Mouse (Mus musculus) heart, embryonic 11.5 days (tissue): ENCODE data around the gene Armc5. TPM values are rescaled to one million over a fixed set of nuclear protein-coding genes. Genes with fewer than 3 reads are reported as not detected.

Experiments used
- ATAC-seq: fragments of 200-750 bp; cut with Nextera tagmentation; replicated peaks from 2 replicates; pipeline ENCODE4 v1.8.0; 2017; ENCODE audit warnings: moderate library complexity; ENCODE audit not compliant: insufficient number of reproducible peaks, low FRiP score, low TSS enrichment
- H3K27ac ChIP-seq: fragments of 300-500 bp; sonication (generic); 2 replicates; pipeline ENCODE4 v1.5.1; 2014; ENCODE audit warnings: mild to moderate bottlenecking, low read depth, low read length
- H3K27me3 ChIP-seq: fragments of 300-500 bp; sonication (generic); 2 replicates; pipeline ENCODE4 v1.6.1; 2014; ENCODE audit warnings: mild to moderate bottlenecking, low read length, mixed read lengths; ENCODE audit not compliant: control insufficient read depth, insufficient read depth
- H3K36me3 ChIP-seq: fragments of 300-500 bp; sonication (generic); 2 replicates; pipeline ENCODE4 v1.6.1; 2014; ENCODE audit warnings: mild to moderate bottlenecking, low read length, moderate library complexity, mixed read lengths; ENCODE audit not compliant: control insufficient read depth, insufficient read depth
- H3K4me1 ChIP-seq: fragments of 300-500 bp; sonication (generic); 2 replicates; pipeline ENCODE4 v1.6.1; 2014; ENCODE audit warnings: low read length; ENCODE audit not compliant: control insufficient read depth, insufficient read depth
- H3K4me2 ChIP-seq: fragments of 300-500 bp; sonication (generic); 2 replicates; pipeline ENCODE4 v1.6.1; 2014; ENCODE audit warnings: mild to moderate bottlenecking, moderate library complexity
- H3K4me3 ChIP-seq: fragments of 300-500 bp; sonication (generic); 2 replicates; pipeline ENCODE4 v1.5.1; 2014; ENCODE audit warnings: low read depth, low read length
- H3K9ac ChIP-seq: fragments of 300-500 bp; sonication (generic); 2 replicates; pipeline ENCODE4 v1.6.1; 2014; ENCODE audit warnings: mild to moderate bottlenecking, low read depth, low read length, moderate library complexity
- H3K9me3 ChIP-seq: fragments of 300-500 bp; sonication (generic); replicated peaks from 2 replicates; pipeline ENCODE4 v1.6.1; 2016; ENCODE audit warnings: low read length; ENCODE audit not compliant: control insufficient read depth
- WGBS: fragments of 180-500 bp; shearing (Covaris S2); extraction: QIAGEN DNeasy Blood & Tissue Kit; methylation state at CpG from one replicate; pipeline ENCODE4 v1.1.7; 2014; ENCODE audit not compliant: insufficient replicate concordance; 5-methylcytosine and 5-hydroxymethylcytosine counted together
- polyA plus RNA-seq: library from polyadenylated mRNA; unstranded; fragments of >200 nt; fragmentation: Nextera tagmentation; extraction: Ambion mirVana; gene quantifications from 2 replicates; pipeline ENCODE4 v1.2.1, GENCODE M21; 2014

Armc5 gene
- polyA plus RNA-seq, 1 experiment from 2014 or later, result 7.7 TPM

DNA sequence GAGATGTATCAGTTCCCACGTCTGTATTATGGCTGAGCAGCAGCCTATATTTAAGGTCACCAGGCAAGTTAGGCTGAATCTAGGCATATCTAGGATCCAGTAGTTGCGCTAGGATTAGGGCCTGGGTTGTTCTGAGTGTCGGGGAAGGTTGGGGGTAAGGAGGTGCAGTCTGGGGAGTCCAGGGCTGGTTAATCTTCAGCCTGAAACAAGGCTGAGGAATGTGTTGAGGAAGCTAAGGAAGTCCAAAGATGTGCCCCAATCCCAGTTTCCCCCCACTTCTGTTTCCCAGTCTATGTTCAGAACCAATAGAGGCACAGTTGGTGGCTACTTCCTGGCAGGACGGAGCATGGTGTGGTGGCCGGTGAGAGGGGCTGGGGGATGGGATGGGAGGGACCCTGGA, 28.9 kb downstream of the Armc5 start:
- ATAC-seq, result no peak
- no peak overlapping the region for H3K27ac ChIP-seq
- H3K4me3 ChIP-seq, result no peak overlapping the region
- H3K36me3 ChIP-seq, result no peaks in the 10 kb centered on the region
- 0 out of 2 replicates have a peak, but pooled peaks cover 4% of the 10 kb centered on the region for H3K4me1 ChIP-seq
- no peaks in the 10 kb centered on the region for H3K27me3 ChIP-seq
- H3K9ac ChIP-seq, result no peak overlapping the region
- WGBS, result 70% methylated on average over 5 of the region's 5 CpGs
- H3K4me2 ChIP-seq, result no peak overlapping the region
- H3K9me3 ChIP-seq, result no peaks in the 10 kb centered on the region

DNA sequence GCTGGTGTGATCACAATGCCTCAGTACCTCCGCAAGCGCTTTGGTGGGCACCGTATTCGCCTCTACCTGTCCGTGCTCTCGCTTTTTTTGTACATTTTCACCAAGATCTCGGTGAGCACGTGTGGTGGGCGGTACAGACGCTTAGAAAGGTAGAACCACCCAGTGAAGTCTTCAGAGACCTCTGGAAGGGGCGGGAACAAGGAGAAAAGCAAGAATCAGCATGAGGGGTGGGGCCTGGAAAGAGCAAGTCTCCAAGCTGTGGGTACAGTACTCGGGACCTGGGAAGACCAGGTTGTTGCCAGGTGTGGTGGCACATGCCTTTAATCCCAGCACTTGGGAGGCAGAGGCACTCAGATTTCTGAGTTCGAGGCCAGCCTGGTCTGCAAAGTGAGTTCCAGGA, 30.2 kb downstream of the Armc5 start:
- Histone ChIP-seq H3K4me2 (no peak overlapping the region), H3K9me3 (no peaks in the 10 kb centered on the region), H3K36me3 (peaks cover 8% of the 10 kb centered on the region; the same call in 1 of the 2 replicates), H3K9ac (no peak overlapping the region), H3K27ac (no peak overlapping the region), H3K4me3 (no peak overlapping the region), H3K4me1 (0 out of 2 replicates have a peak, but pooled peaks cover 4% of the 10 kb centered on the region), H3K27me3 (no peaks in the 10 kb centered on the region)
- no peak for ATAC-seq
- 61% methylated on average over 13 of the region's 13 CpGs for WGBS

DNA sequence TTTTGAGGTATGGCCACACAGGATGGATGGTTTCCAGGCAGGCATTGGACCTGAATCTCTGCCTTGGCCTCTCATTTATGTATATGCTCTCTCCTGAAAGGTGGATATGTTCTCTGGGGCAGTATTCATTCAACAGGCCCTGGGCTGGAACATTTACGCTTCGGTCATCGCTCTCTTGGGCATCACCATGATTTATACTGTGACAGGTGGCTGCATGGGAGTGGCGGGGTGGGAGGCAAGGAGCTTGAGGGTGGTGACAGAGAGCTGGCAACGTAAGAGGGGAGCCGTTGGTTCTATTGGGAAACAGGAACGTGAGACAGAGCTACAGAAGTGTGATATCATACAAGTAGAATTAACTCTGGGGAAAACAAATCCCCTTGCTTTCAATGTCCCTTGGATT, 30.7 kb downstream of the Armc5 start:
- 0 out of 2 replicates have a peak, but pooled peaks cover 4% of the 10 kb centered on the region for H3K4me1 ChIP-seq
- no peak overlapping the region for H3K9ac ChIP-seq
- no peak overlapping the region for H3K4me2 ChIP-seq
- no peak overlapping the region for H3K27ac ChIP-seq
- peaks cover 10% of the 10 kb centered on the region; the same call in 1 of the 2 replicates for H3K36me3 ChIP-seq
- no peaks in the 10 kb centered on the region for H3K27me3 ChIP-seq
- ATAC-seq, result no peak
- no peak overlapping the region for H3K4me3 ChIP-seq
- WGBS, result 80% methylated on average over 7 of the region's 7 CpGs
- no peaks in the 10 kb centered on the region for H3K9me3 ChIP-seq

DNA sequence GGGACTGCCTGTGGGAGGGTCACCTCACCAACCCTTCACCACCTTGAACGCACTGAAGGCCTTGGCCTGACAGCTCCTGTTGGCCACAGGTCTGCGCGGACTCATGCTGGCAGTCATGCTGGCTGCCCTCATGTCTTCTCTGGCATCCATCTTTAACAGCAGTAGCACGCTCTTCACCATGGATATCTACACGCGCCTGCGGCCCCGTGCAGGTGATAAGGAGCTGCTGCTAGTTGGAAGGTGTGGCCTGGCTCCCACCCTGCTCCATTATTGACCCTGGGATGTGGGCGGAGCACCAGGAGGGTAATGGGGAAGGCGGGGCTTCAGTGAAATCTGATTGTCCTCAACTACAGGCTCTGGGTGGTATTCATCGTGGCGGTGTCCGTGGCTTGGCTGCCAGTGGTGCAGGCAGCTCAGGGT, 33.3 kb downstream of the Armc5 start:
- Histone ChIP-seq H3K4me1 (0 out of 2 replicates have a peak, but pooled peaks cover 4% of the 10 kb centered on the region), H3K9me3 (no peaks in the 10 kb centered on the region), H3K4me3 (no peak overlapping the region), H3K4me2 (peak overlapping the region; percentile 20), H3K9ac (no peak overlapping the region), H3K27ac (no peak overlapping the region), H3K27me3 (no peaks in the 10 kb centered on the region), H3K36me3 (peaks cover 19% of the 10 kb centered on the region)
- ATAC-seq, result peak; percentile 90
- 24% methylated on average over 13 of the region's 13 CpGs for WGBS

DNA sequence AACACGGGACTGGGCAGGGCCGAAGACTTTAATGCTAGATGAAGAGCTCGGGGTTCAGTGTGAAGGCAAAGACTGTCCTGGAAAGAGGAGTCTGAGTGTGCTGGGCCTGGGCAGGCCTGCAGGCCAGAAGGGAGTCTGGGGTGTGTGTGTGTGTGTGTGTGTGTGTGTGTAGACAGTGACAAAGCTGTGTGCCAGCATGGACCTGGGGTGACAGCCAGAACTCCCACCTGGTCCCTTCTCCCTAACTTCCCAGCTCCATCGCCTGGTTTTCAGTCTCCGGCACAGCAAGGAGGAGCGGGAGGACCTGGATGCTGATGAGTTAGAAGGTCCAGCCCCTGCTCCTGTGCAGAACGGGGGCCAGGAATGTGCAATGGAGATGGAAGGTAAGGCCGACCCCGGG, 34.4 kb downstream of the Armc5 start:
- 88% methylated on average over 9 of the region's 9 CpGs for WGBS
- Histone ChIP-seq H3K4me3 (no peak overlapping the region), H3K9ac (no peak overlapping the region), H3K9me3 (no peaks in the 10 kb centered on the region), H3K27ac (no peak overlapping the region), H3K27me3 (no peaks in the 10 kb centered on the region), H3K4me2 (no peak overlapping the region), H3K4me1 (0 out of 2 replicates have a peak, but pooled peaks cover 4% of the 10 kb centered on the region), H3K36me3 (peaks cover 24% of the 10 kb centered on the region)
- no peak for ATAC-seq

DNA sequence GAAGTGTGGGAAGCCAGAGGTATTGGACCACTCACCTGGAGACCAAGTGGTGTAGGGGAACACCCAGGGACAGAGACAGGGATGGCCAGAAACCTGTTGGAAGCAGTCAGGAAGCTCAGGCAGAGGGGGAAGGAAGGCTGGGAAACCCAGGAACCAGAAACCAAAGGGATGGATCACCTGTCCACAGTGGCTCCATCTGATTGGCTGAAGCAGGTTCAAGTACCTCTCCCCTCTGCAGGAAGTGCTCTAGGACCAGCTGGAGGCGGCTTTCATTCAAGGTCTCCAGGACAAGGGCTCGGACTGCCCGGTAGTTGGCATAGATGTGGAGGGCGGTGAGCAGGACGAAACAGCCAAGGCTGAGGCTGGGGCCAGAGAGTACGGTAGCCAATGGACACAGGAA, 38.9 kb downstream of the Armc5 start:
- Histone ChIP-seq H3K9me3 (no peaks in the 10 kb centered on the region), H3K36me3 (peaks cover 25% of the 10 kb centered on the region), H3K27me3 (no peaks in the 10 kb centered on the region), H3K27ac (no peak overlapping the region), H3K4me3 (no peak overlapping the region), H3K4me2 (no peak overlapping the region), H3K4me1 (no peaks in the 10 kb centered on the region), H3K9ac (no peak overlapping the region)
- 87% methylated on average over 6 of the region's 6 CpGs for WGBS
- no peak for ATAC-seq

DNA sequence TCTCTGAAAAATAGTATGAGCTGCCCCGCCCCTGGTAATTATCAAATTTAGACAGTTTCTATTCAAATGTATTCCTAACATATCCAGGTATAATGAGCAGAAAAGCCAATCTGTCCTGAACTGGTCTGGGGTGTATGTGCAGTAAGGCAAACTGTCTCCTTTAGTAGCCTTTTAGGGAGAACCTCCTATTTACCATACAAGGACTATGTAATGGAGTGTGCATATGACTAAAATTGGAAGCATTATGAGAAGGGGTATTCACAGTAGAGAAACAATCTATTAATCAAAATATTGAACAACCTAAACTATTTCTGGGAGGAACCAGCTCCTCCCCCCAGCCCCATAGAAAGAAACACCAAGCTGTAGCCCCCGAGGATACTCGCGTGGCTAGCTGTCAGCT, 42.6 kb downstream of the Armc5 start:
- Histone ChIP-seq H3K4me3 (no peak overlapping the region), H3K36me3 (peaks cover 6% of the 10 kb centered on the region; the same call in 1 of the 2 replicates), H3K27me3 (no peaks in the 10 kb centered on the region), H3K4me1 (peaks cover 13% of the 10 kb centered on the region), H3K4me2 (no peak overlapping the region), H3K9me3 (no peaks in the 10 kb centered on the region), H3K9ac (no peak overlapping the region), H3K27ac (no peak overlapping the region)
- ATAC-seq, result no peak
- WGBS, result 92% methylated on average over 4 of the region's 4 CpGs

DNA sequence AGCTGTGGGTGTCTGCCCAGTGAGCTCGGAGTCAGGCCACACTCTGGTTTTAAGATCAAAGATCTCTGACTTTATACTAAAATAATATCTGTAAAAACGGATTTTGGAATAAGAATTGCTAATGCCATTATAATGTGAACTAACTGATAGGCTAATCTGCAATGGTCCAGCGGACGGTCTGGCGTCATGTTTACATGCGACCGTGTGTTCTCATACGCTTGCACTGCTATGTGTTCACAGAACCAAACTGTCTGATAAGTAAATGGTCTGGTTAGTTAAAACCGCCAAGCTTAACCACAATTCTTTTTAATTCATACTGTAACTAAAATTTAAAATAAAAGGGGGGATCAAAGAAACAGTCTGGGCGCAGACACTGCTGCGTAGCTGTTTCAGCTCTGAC, 44.6 kb downstream of the Armc5 start:
- Histone ChIP-seq H3K36me3 (no peaks in the 10 kb centered on the region), H3K27me3 (no peaks in the 10 kb centered on the region), H3K4me2 (no peak overlapping the region), H3K27ac (no peak overlapping the region), H3K9ac (no peak overlapping the region), H3K9me3 (no peaks in the 10 kb centered on the region), H3K4me3 (no peak overlapping the region), H3K4me1 (peaks cover 13% of the 10 kb centered on the region)
- WGBS, result 77% methylated on average over 11 of the region's 11 CpGs
- no peak for ATAC-seq

DNA sequence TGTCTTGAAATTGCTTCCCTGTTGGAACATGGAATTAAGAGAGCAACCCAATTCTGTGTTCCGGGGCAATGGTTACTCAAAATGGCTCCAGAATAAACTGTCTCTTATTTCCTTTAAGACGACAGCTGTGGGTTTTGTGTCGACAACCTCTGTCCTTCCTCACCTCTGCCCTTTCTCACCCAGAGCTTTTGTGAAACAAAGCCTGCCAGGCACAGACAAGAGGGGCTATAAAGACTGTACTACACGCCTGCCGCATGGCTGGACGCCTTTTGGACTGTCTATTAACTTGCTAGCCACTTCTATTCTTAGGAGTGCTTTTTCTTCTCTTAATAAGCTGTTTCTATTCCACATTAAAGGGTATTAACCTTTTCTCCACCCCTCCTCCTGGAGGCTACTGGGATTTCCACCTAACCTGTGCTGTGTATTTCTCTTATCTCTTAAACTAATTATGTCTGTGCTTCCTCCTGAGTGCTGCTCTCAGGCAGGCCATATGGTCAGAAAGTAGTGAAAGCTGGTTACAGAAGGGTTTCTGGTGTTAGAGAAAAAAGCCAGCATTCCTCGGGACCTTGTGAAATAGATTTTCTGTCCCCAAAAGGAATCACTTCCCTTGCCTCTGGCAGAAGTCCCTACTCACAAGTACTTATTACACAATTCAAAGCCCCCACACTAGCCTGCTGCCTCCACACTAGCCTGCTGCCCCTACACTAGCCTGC, 45.5 kb downstream of the Armc5 start:
- no peak overlapping the region for H3K9ac ChIP-seq
- no peak overlapping the region for H3K27ac ChIP-seq
- peaks cover 13% of the 10 kb centered on the region for H3K4me1 ChIP-seq
- ATAC-seq, result no peak
- no peaks in the 10 kb centered on the region for H3K27me3 ChIP-seq
- 24% methylated on average over 7 of the region's 7 CpGs for WGBS
- no peak overlapping the region for H3K4me3 ChIP-seq
- peaks cover 4% of the 10 kb centered on the region; the same call in 1 of the 2 replicates for H3K36me3 ChIP-seq
- H3K9me3 ChIP-seq, result no peaks in the 10 kb centered on the region
- no peak overlapping the region for H3K4me2 ChIP-seq
